Mouse (Mus musculus) C2C12 (cell line): ENCODE results near the gene Gm15517. TPM values are rescaled to one million over a fixed set of nuclear protein-coding genes. Genes with fewer than 3 reads are reported as not detected.

Source experiments
- H3K27me3 ChIP-seq: one replicate; pipeline ENCODE4 v1.6.1; 2011; ENCODE audit not compliant: control insufficient read depth, insufficient read depth, insufficient read length
- H3K36me3 ChIP-seq: one replicate; pipeline ENCODE4 v1.6.1; 2011; ENCODE audit not compliant: control insufficient read depth, insufficient read depth
- H3K4me3 ChIP-seq: one replicate; pipeline ENCODE4 v1.5.1; 2011; ENCODE audit warnings: mild to moderate bottlenecking, control low read depth; ENCODE audit not compliant: poor library complexity, insufficient read depth, severe bottlenecking
- H3K79me2 ChIP-seq: one replicate; pipeline ENCODE4 v1.6.1; 2011; ENCODE audit not compliant: control insufficient read depth, insufficient read depth
- H3K79me3 ChIP-seq: one replicate; pipeline ENCODE4 v1.6.1; 2011; ENCODE audit warnings: low read depth, control low read depth
- H3ac ChIP-seq: one replicate; pipeline ENCODE3; 2011; ENCODE audit warnings: low read depth; ENCODE audit not compliant: control insufficient read depth, insufficient read length
- CEBPB ChIP-seq: IDR thresholded peaks from one replicate; pipeline ENCODE4 v1.6.1; 2011; ENCODE audit warnings: low read depth, mild to moderate bottlenecking, control low read depth, moderate library complexity
- CTCF ChIP-seq: IDR thresholded peaks from one replicate; pipeline ENCODE4 v1.5.1; 2011; ENCODE audit not compliant: control insufficient read depth, insufficient read depth, insufficient read length
- FOSL1 ChIP-seq: IDR thresholded peaks from one replicate; pipeline ENCODE4 v1.8.0; 2011; ENCODE audit warnings: mild to moderate bottlenecking, low read length; ENCODE audit not compliant: poor library complexity, insufficient read depth, severe bottlenecking
- MAX ChIP-seq: IDR thresholded peaks from one replicate; pipeline ENCODE4 v1.6.1; 2011; ENCODE audit warnings: mild to moderate bottlenecking, control low read depth
- MYOD1 ChIP-seq: IDR thresholded peaks from one replicate; pipeline ENCODE4 v1.6.1; 2011; ENCODE audit warnings: low read depth; ENCODE audit not compliant: control insufficient read depth, insufficient read length
- MYOG ChIP-seq: IDR thresholded peaks from one replicate; pipeline ENCODE4 v1.6.1; 2011; ENCODE audit not compliant: control insufficient read depth, insufficient read length; ENCODE audit errors: extremely low read depth
- USF1 ChIP-seq: IDR thresholded peaks from one replicate; pipeline ENCODE4 v1.6.1; 2011; ENCODE audit warnings: low read depth, mild to moderate bottlenecking, control low read depth, moderate library complexity
- polyA plus RNA-seq: library from polyadenylated mRNA; unstranded; fragments of >200 nt; fragmentation: generic; extraction: Trizol; gene quantifications from one replicate; pipeline ENCODE4 v1.2.1, GENCODE M21; 2012; ENCODE audit warnings: missing spikeins

The Gm15517 gene
- polyA plus RNA-seq, 1 experiment: not detected

DNA sequence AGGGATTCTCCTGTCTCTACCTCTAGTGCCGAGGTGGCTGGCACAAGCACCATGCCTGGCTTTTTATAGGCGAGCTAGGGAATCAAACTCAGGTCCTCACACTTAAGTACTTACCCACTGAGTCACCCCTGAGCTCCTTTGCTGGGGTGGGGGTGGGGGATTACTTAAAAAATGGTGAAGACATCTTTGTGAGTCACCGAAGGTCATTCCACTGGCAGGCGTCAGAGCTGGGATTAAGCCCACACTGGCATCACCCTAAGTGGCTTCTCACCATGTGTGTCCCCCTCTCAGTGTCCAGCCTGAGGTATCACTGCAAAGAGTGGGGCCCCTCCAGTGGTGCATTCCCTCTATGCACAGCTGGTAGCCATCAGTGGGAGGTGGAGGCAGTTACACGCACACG lies 837 bp upstream of the Gm15517 start:
- Histone ChIP-seq H3K79me2 (no peaks in the 10 kb centered on the region), H3K36me3 (no peaks in the 10 kb centered on the region), H3K4me3 (no peak overlapping the region), H3K79me3 (no peaks in the 10 kb centered on the region), H3K27me3 (peaks cover 19% of the 10 kb centered on the region), H3ac (no peak overlapping the region)
- no peak for TF ChIP-seq MYOD1
- TF ChIP-seq USF1: no peak
- TF ChIP-seq MAX: no peak
- no peak for TF ChIP-seq FOSL1
- no peak for TF ChIP-seq CTCF
- TF ChIP-seq CEBPB: no peak
- no peak for TF ChIP-seq MYOG

DNA sequence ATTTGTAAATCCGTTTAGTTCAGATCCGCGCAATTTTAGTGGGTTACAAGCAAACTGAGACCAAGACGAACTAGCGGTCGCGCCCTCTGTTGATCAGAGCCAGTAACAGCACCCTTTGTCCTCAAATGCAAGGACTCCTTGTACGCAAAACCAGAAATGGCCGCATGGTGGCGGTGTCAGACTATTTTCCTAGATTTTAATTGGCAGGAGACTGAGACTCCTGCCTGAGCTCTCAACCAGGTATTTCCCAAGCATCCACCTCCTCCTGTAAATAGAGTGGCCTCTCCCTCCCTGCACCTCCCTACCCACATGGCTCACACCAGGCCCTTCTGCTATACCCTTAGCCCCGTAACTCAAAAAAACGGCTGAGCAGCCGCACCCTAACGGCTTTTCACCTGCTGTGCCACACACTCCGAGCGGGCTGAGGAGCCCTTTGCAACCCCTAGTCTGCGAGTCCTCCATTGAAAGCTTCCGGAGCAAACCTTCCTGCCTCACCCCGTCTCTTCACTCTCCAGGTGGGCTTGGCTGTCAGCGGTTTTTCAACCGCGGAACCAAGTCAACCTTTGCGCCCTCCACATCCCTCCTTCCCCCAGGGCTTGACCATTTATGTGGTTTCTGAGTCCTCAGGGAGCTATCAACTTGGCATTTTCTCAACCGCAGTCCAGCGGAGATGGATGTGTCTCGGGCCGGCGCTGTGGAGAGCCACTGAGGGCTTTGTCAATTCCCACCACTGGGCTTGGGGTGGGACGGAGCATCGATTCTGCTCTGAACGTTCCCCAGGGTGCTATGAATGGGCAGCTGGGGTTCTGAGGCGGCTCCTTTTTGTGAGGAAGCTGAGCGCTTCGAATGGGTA lies 1.8 kb downstream of the Gm15517 start:
- Histone ChIP-seq H3K27me3 (peaks cover 29% of the 10 kb centered on the region), H3K4me3 (no peak overlapping the region)

DNA sequence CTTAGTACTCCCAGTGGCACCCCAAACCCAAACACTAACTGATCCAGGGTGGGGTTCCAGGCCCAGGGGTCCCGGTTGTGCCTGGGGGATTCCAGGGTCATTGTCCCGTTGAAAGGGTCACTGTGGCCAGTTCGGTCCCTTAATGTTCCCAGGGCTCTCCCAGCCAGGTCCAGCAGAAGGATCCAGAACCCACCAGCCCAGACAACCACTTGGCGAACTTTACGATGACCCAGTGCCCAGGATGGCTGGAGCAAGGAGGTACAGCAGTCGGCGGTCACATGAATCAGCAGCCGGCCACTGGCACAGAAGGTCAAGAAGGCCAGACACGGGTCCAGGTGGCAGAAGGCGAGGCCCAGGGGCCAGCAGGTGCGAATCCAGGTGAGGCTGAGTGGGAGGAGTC lies 6.9 kb downstream of the Gm15517 start:
- Histone ChIP-seq H3K36me3 (no peaks in the 10 kb centered on the region), H3K79me3 (no peaks in the 10 kb centered on the region), H3ac (no peak overlapping the region), H3K4me3 (no peak overlapping the region), H3K79me2 (no peaks in the 10 kb centered on the region), H3K27me3 (peaks cover 34% of the 10 kb centered on the region)
- TF ChIP-seq CEBPB (no peak), MAX (no peak), FOSL1 (no peak)

More for the DNA sequence above, 1.8 kb downstream of the Gm15517 start:
- no peaks in the 10 kb centered on the region for H3K36me3 ChIP-seq
- H3ac ChIP-seq: no peak overlapping the region
- H3K79me3 ChIP-seq: no peaks in the 10 kb centered on the region
- H3K79me2 ChIP-seq: no peaks in the 10 kb centered on the region
- TF ChIP-seq MYOD1 (no peak), USF1 (no peak), CEBPB (no peak), CTCF (peak; percentile 85), MAX (no peak)

DNA sequence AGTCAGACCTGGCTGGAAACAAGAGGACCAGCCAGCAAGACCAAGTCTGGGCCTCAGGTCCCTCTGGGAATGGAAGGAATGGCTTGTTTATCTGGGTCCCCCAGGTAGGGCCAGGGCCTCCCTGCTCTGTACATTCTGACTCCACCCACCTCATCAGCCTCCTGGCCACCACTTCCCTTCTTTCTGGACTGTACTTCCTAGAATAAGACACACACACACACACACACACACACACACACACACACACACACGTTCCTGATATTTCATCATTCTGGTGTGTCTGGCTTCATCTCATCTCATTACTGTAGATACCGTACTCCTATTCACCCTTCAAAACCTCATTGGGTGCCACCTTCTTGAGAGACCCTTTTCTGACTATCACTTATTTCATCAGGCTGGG lies 8.2 kb downstream of the Gm15517 start:
- no peak for TF ChIP-seq MAX
- no peak for TF ChIP-seq USF1
- TF ChIP-seq MYOD1: no peak
- no peaks in the 10 kb centered on the region for H3K36me3 ChIP-seq
- no peaks in the 10 kb centered on the region for H3K79me3 ChIP-seq
- no peak overlapping the region for H3ac ChIP-seq
- no peaks in the 10 kb centered on the region for H3K79me2 ChIP-seq
- H3K27me3 ChIP-seq: peaks cover 43% of the 10 kb centered on the region
- no peak overlapping the region for H3K4me3 ChIP-seq

DNA sequence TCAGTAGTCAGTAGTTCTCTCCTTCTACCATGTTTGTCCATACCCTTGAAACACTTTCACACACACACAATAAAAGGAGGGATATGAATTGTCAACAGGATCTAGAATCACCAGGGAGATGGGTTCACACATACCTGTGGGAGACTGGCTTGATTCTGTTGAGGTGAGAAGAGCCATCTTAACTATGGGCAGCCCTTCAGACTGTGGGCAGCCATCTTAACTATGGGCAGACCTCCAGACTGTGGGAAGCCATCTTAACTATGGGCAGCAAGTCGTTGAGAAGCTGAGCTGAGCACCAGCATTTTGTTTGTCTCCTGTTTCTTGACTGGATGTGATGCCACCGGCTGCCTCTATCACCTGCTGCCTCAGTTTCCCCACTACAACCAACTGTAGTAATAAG lies 10.1 kb downstream of the Gm15517 start:
- Histone ChIP-seq H3K4me3 (no peak overlapping the region), H3ac (no peak overlapping the region), H3K79me3 (no peaks in the 10 kb centered on the region), H3K36me3 (no peaks in the 10 kb centered on the region), H3K79me2 (no peaks in the 10 kb centered on the region), H3K27me3 (peaks cover 55% of the 10 kb centered on the region)
- TF ChIP-seq USF1 (no peak), MAX (no peak), CTCF (no peak)

DNA sequence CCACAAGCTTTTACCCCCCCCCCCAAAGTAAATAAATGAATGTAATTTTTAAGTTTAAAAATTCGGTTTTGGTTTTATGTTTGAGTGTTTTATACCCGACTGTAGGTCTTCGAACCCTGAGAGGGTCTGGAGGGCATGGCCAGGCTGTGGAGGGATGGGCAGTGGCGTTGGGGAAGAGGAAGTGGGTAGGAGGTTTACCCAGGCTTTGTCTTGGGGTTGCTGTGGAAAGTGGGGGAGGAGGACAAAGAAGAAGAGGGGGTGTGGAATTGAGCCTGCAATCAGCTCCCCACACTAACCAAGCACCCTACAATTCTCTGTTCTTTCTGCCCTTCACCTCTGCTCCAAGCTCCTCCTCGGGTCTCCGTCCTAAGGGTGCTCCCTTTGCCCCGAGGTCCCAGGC lies 11.3 kb downstream of the Gm15517 start:
- Histone ChIP-seq H3K27me3 (peaks cover 50% of the 10 kb centered on the region), H3K36me3 (no peaks in the 10 kb centered on the region), H3K4me3 (no peak overlapping the region), H3K79me2 (no peaks in the 10 kb centered on the region), H3K79me3 (no peaks in the 10 kb centered on the region), H3ac (no peak overlapping the region)
- no peak for TF ChIP-seq MAX
- TF ChIP-seq FOSL1: no peak
- no peak for TF ChIP-seq MYOG
- TF ChIP-seq CTCF: no peak
- TF ChIP-seq USF1: no peak
- no peak for TF ChIP-seq MYOD1
- TF ChIP-seq CEBPB: no peak
